Mouse (Mus musculus) cortical plate, adult 2 months (tissue): ENCODE results near the gene H2al1e.
"Not testable (repeated sequence)": the region's sequence is repeated elsewhere in the genome, so short reads cannot be mapped to it uniquely, and the experiment has no call there.

Experiments used
- CTCF ChIP-seq: fragments of 200-500 bp; IDR thresholded peaks from 2 replicates; pipeline ENCODE4 v1.5.1; 2011; ENCODE audit warnings: mild to moderate bottlenecking, control low read depth, low read length; ENCODE audit not compliant: insufficient read depth; ENCODE audit errors: extremely low read depth
- POLR2A ChIP-seq: fragments of 200-500 bp; IDR thresholded peaks from 2 replicates; pipeline ENCODE4 v1.6.1; 2011; ENCODE audit warnings: mild to moderate bottlenecking, low read length, control low read depth; ENCODE audit not compliant: insufficient read depth; ENCODE audit errors: extremely low read depth

DNA sequence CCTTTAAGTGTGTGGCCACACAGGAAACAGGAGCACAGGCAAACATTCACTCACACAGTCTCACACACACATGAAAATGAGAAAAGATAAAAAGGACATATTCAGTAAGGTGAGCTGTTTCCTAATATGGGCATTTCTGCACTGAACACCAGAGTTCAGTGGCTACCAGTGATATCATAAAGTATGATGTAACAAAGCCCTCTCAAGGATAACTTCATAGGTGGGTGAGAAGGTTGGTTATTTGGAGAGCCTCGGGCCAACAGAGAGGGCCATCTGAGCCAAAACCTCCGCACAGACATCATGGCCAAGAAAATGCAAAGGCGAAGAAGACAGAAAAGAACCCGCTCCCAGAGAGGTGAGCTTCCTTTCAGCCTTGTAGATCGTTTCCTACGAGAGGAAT is 3.1 kb downstream of the H2al1e start, which contains the start of gene H2al1f:
- TF ChIP-seq CTCF, POLR2A: not testable (repeated sequence)
